Mouse (Mus musculus): ENCODE measurements around the gene Rap1gap.

The Rap1gap gene

DNA sequence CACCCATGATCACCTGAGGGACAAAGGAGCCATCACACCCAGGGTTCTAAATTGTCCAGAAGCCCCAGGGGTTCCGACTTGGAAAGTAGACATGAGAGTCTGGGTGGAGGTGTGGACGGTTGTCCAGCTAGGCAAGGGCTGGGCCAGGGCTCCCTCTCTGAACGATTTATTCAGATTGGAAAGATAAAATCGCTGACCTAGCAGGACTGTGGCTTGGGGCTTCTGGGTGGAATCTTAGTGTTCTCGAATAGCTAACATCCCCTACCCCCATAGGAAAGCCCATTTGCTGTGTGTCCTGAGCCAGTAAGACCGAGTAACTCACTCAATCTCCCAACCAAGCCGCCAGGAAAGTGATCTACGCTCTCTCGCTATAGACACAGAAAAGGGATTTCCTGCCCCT, 85.2 kb downstream of the Rap1gap start:
- DNase-seq: no peak

DNA sequence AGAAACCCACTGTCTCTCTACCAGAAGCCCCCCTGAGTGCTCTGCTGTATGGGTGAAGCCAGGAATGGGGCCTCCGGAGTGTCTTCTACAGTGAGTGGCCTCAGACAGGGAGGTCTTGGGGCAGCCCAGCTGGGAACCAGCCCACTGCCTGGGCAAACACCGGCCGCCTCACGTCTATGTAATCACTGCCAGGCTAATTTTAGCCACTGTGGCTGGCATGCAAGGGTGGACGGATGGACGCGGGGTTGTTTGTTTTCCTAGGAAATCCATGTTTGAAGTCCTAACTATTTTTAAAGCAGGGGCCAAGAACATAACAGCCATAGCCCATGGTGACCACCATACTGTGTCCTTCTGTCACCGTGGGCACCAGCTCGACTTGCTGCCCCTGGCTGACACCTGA, 85.6 kb downstream of the Rap1gap start:
- no peak for DNase-seq

GRCm38 (mm10) chr4:137751310-137751709, 86.8 kb downstream of the Rap1gap start:
- no peak for DNase-seq

GRCm38 (mm10) chr4:137751717-137752116, 87.2 kb downstream of the Rap1gap start:
- DNase-seq: no peak

DNA sequence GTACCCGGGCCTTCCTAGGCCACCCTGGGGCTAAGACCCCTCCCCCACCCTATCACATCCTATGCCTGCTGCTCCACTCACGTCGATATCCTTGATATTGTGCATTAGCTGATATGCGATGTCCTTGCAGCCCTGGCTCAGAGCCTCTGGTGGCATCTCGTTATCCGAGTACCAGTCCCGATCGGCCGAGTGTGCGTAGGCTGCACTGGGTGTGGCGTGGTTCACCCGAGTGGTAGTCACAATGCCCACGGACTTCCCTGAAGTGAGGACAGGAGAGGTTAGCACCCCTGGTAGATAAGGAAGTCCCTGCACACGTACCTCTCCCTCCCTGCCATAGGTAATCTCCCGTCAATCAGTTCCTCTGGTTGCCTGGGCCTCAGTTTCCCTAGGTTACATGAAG, 87.9 kb downstream of the Rap1gap start:
- no peak for DNase-seq

DNA sequence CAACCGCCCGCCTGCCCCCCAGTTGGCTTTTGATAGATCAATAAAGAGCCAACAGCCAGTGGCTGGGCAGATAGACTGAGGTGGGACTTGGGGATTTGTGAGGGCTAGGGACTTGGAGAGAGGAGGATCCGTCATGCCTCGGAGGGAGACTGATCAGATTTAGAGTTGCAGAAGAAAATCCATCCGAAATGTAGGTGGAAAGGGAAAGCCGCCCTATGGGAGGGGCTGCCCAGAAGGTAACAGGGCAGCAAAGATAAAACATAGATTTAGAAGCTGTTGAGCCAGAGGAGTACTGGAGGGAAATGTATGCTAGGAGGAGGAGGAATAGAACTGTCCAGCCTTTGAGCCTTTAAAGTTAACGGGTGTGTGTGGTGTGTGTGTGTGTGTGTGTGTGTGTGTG, 88.7 kb downstream of the Rap1gap start:
- DNase-seq: no peak

- DNase-seq: no peak
Measured at GRCm38 (mm10) chr4:137754446-137754845, 89.9 kb downstream of the Rap1gap start.

- DNase-seq: no peak
Measured at GRCm38 (mm10) chr4:137762886-137763285, 98.4 kb downstream of the Rap1gap start.

DNA sequence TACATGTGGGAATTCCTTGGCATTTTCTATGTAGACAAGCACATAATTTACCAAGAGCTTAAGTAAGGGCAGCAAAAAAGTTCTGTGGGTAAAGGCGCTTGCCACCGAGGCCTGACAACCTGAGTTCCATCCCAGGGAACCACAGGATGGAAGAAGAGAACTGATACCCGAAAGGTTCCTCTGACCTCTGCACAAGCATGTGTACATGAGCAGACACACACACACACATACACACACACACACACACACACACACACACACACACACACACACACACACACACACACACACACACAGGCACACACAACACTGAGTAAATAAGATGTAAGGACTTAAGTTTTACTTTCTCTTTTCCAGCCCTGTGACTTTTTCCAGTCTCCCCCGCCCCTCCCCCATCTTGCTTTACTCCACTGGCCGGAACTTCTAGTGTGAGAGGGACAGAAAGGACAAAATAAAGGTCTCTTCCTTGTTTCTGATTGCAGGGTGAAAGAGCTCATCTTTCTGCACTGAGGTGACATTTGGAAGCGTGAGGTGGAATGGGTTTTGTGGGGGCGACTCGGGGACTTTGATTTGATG, 99.5 kb downstream of the Rap1gap start:
- DNase-seq: no peak

DNA sequence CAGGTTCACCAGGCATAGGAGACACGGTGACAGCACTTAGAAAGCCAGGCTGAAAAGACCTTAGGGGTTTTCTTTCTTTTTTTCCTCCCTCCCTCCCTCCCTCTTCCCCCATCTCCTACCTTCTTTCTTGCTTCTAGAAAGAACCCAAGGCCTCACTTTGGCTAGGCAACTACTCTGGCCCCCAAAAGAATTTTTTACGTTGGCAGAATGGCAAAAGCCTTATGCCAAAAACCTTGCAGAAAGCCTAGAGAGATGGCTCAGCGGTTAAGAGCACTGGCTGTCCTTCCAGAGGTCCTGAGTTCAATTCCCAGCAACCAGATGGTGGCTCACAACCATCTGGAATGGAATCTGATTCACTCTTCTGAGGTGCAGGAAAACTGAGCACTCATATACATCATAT, 100.1 kb downstream of the Rap1gap start:
- no peak for DNase-seq

DNA sequence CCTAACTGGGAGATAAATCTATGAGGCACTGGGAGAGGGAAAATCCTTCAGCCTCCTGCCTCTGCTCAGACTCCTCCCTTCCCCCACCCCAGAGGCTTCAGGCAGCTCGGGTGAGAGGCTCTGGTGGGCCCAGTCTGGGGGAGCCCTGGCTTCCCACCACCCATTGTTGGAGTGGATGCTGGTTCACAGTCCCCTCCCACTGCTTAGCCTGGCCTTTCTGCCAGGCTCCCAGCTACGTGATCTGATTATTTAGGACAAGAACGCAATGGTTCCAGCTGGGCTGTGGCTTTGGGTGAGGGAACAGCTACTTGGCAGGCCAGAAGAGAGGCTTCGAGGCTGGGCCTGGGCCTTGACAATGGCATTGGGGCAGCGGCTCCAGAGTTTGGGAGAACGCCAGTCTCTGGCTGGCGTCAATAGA, 101.0 kb downstream of the Rap1gap start:
- peak; percentile 63 for DNase-seq

GRCm38 (mm10) chr4:137766365-137766764, 101.8 kb downstream of the Rap1gap start:
- DNase-seq: no peak

GRCm38 (mm10) chr4:137768381-137768780, 103.9 kb downstream of the Rap1gap start:
- DNase-seq: no peak

DNA sequence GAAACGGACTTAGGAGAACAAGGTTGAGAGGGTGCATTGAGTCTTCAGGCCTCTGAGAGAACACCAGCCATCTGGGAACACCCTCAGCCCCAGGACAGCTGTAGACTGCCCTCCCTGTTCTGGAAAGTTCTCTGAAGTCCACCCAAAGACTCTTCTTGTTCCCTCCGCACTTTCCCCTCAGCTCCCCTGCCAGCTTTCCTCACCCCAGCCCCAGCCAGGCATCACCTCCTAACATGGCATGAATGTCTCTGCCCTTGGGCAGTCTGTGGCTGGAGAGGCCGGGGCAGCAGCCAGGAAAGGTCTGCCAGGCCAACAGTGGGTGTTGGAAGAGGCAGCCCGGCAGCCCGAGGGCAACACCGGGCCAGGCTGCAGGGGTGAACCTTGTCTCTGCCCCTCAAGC, 104.3 kb downstream of the Rap1gap start:
- DNase-seq: no peak

- DNase-seq: no peak
Measured at GRCm38 (mm10) chr4:137769635-137770034, 105.1 kb downstream of the Rap1gap start.

GRCm38 (mm10) chr4:137770901-137771612, 106.5 kb downstream of the Rap1gap start:
- peak; percentile 19 for DNase-seq

GRCm38 (mm10) chr4:137771749-137772148, 107.2 kb downstream of the Rap1gap start:
- no peak for DNase-seq

GRCm38 (mm10) chr4:137772438-137773056, 108.0 kb downstream of the Rap1gap start:
- DNase-seq: no peak

- DNase-seq: no peak
Measured at GRCm38 (mm10) chr4:137773369-137773899, 108.9 kb downstream of the Rap1gap start.

DNA sequence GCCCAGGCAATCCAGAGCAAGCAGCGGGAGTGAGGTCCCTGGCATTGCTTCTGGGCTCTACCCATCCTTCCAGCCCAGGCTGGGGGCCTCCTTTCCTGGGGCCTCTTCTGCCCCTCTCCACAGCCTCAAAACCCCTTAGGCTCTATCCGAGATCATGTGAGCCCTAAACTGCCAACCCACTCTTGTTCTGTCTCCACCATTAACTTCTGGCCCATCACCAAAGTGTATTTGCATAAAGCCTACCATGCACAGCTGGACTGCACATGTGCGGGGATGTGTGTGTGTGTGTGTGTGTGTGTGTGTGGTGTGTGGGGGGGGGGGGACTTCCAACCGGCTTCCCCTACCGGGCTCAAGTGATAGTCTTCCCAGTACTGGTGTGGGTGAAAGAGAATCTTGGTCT, 109.5 kb downstream of the Rap1gap start:
- no peak for DNase-seq

GRCm38 (mm10) chr4:137774505-137774904, 110.0 kb downstream of the Rap1gap start:
- no peak for DNase-seq

GRCm38 (mm10) chr4:137777866-137778265, 113.3 kb downstream of the Rap1gap start:
- no peak for DNase-seq

DNA sequence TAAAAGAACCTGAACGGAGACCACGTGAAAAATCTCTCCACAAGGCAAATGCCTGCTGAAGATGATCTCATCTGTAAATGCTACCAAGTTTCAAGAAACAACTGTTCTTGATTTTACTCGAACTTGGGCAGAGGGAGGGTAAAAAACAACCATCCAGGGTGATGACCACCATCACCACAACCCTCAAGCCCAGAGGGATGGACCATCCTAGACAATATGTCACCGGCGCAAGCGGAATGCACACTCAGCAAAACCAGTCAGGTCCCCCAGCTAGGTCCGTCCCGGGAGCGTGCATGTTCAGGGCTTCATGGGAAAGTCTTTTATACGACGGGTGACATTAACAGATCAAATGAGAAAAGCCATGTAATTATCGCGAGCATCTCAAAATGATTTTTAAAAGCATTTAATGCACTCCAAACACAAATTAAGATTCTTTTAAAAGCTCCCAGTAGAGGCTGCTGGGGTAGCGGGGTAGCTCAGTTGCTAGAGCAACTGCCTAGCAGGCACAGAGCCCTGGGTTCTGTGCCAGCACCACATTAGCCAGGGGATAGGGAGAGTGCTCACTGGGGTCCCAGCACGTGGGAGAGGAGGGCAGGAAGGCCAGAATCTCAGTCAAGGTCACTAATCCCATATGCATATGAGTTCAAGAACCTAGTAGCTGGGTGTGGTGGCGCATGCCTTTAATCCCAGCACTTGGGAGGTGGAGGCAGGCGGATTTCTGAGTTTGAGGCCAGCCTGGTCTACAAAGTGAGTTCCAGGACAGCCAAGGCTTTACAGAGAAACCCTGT, 114.1 kb downstream of the Rap1gap start:
- no peak for DNase-seq
